Mouse (Mus musculus): ENCODE results near the gene Tspan9.

The Tspan9 gene

GRCm38 (mm10) chr6:128079576-128080224, 63.7 kb downstream of the Tspan9 start:
- no peak for TF ChIP-seq GATA4 (IDR thresholded peaks at IDR 0.05; ENCODE audit: insufficient replicate concordance, low read length)

GRCm38 (mm10) chr6:128078508-128078907, 64.9 kb downstream of the Tspan9 start:
- TF ChIP-seq GATA4 (IDR thresholded peaks at IDR 0.05; ENCODE audit: insufficient replicate concordance, low read length), result no peak

- TF ChIP-seq GATA4 (IDR thresholded peaks at IDR 0.05; ENCODE audit: insufficient replicate concordance, low read length), result no peak
These were observed 67.0 kb downstream of the Tspan9 start for GRCm38 (mm10) chr6:128076104-128077020.

- no peak for TF ChIP-seq GATA4 (IDR thresholded peaks at IDR 0.05; ENCODE audit: insufficient replicate concordance, low read length)
These were observed 67.9 kb downstream of the Tspan9 start for GRCm38 (mm10) chr6:128075453-128076003.

DNA sequence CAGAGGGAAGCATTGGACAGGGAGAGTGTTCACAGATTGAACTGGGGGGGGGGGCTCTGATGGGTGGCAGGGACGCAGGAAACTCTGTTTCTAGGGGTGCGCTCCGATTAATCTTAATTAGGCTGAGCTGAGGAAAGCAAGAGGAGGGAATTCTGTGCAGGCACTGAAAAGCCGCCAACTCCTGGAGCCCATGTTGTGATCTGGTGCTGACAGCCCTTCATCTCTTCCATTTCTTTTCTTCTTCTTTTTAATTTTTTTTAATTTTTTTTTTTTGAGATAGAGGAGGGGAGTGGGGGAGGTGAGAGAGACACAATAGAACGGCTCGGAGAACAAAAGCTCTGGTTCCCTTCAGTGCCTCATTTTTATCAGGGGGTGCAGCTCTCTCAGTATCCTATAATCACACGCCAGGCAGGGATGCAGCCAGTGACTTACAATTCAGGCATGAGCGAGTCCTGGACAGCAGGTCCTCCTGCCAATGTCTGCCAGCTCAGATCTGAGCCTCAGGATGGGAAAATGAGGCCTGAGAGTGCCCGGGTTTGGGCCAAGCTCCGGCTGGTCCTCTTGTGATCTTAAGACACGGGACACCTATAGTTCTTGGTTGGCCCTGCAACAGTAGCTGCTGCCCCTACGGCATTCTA, 72.4 kb downstream of the Tspan9 start:
- no peak for TF ChIP-seq GATA4 (IDR thresholded peaks at IDR 0.05; ENCODE audit: insufficient replicate concordance, low read length)

DNA sequence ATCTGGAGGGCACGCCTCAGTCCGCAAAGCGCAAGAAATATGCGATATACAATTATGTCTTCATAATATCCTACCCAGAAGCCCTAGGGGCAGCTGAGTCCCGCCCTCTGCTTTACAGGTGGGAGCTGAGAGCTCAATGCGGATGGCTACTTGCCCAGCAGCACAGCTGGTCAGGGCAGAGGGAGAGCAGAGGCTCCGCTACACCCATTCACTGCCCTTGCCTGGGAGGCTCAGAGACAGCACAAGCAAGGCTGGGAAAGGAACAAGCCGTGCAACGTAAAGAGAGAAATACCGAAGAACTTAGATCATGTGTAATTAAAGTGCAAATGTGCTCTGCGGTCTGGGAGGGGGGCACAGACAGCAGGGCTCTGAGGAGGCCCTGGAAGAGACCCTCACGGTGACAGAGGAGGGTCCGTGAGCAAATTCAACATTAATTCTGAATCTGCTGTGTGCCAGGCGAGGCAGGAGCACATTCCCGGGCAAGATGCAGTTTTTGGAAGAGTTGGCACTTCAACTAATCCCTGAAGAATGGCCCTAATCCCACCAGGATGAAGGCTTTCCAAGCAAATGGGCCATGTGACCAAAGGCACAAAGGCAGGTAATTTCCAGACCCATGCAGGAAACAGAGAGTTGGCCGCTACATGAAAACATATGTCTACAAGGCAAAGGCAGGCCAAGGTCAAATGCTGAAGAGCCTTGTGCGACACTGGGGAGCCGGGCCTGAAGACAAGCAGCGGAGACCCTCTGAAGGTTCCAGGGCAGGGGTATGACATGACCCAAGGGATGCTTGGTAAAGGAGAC, 73.1 kb downstream of the Tspan9 start:
- no peak for TF ChIP-seq GATA4 (IDR thresholded peaks at IDR 0.05; ENCODE audit: insufficient replicate concordance, low read length)

GRCm38 (mm10) chr6:128068144-128068543, 75.2 kb downstream of the Tspan9 start:
- no peak for TF ChIP-seq GATA4 (IDR thresholded peaks at IDR 0.05; ENCODE audit: insufficient replicate concordance, low read length)

DNA sequence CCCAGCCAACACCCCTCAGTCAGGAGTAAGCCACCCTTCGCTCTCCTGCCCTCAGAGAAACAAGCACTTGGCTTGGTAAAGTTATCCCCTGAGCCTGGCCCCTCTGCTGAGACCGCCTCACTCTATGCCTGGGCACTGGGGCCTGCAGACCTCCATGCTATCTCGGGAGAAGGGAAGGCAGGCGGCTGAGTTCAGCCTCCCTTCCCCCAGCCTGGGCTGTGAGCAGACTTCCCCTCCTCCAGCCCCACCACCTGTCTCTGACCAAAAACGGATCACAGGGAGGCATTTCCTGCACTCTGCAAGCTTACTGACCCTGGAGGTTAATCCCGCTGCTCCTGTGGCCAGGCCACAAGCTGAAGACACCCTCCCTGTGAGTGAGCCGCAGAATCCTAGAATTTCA, 77.4 kb downstream of the Tspan9 start:
- TF ChIP-seq GATA4 (IDR thresholded peaks at IDR 0.05; ENCODE audit: insufficient replicate concordance, low read length), result no peak; the same call in 1 of the 2 replicates

DNA sequence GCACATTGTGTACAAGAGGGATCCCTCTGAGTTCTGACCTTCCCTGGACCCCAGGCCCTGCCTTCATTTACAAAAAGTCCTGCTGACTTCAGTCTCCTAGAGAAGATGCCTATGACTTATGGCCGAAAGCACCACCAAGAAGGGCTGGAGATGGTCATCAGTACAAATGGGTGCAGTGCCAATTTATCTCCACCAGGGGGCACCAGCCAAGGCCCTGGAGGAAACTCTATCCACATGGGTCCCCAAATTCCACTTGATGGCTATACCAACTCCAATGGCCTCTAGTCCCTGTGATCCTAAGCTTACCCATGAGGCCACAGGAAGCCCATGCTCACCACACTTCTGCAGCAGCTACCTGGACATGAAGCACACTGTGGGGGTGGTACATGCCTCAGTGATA, 79.9 kb downstream of the Tspan9 start:
- TF ChIP-seq GATA4 (IDR thresholded peaks at IDR 0.05; ENCODE audit: insufficient replicate concordance, low read length), result no peak

GRCm38 (mm10) chr6:128062784-128063183, 80.6 kb downstream of the Tspan9 start:
- no peak for TF ChIP-seq GATA4 (IDR thresholded peaks at IDR 0.05; ENCODE audit: insufficient replicate concordance, low read length)

DNA sequence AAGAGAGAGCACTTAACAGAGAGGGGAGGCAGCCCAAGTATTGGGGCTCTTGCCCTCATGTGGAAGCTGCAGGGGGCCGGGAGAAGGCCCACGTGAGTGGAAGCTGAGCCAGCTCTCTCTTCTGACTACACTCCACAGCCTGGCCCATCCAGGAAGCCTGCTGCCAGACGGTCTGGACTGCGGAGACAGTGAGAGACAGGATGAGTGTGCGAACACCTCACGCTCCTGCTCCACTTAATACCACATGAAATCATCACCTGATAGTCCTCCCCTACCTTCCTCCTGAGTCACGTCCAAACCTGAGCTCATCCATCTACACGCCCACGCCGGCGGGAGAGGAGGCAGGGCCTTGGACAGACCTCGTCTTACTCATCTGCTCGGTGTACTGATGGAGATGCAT, 81.2 kb downstream of the Tspan9 start:
- TF ChIP-seq GATA4 (IDR thresholded peaks at IDR 0.05; ENCODE audit: insufficient replicate concordance, low read length), result no peak

GRCm38 (mm10) chr6:128061342-128061741, 82.1 kb downstream of the Tspan9 start:
- TF ChIP-seq GATA4 (IDR thresholded peaks at IDR 0.05; ENCODE audit: insufficient replicate concordance, low read length), result no peak

- no peak for TF ChIP-seq GATA4 (IDR thresholded peaks at IDR 0.05; ENCODE audit: insufficient replicate concordance, low read length)
These were observed 84.8 kb downstream of the Tspan9 start for GRCm38 (mm10) chr6:128058570-128058969.

DNA sequence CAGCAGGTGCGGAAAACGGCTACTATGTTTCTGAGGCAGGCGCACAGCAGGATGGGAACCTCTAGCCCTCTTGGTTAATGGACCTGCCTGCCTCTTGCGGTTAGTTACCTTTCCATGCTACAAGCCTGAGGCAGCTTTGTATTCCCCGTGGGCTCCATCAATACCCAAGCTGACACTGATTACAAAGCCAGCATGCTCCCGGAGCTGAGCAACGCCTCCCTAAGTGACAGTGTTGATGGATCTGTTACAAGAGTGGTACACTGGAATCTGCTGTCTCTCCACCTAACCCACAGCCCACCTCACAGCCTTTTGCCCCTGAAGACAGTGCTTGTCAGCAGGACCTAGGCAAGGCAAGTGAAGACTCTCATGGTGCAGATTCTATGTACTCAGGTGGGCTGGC, 85.2 kb downstream of the Tspan9 start:
- TF ChIP-seq GATA4 (IDR thresholded peaks at IDR 0.05; ENCODE audit: insufficient replicate concordance, low read length), result no peak

Data from liver, adult (tissue).